Mouse (Mus musculus) T-cell, adult 2 months (primary cell): ENCODE measurements around the gene Hsbp1.

Source experiments
- DNase-seq: peaks from one replicate; pipeline ENCODE4 v3.0.0; 2022; ENCODE audit warnings: low spot score

Gene Hsbp1

DNA sequence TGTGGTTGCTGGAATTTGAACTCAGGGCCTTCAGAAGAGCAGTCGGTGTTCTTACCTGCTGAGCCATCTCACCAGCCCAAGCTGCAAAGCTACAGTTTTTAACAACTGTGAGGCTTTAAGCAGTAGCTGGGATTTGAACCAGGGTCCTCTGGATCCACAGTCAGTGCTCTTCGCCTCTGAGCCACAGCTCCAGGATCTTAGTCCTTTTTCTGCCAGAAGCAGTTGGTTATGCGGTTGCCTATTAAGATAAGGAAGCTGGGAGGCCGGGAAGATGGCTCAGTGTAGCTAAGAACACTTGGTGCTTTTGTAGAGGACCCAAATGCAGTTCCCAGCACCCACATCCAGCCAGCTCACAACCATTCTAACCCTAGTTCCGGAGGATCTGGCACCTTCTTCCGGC, 42.7 kb downstream of the Hsbp1 start:
- DNase-seq, result no peak

DNA sequence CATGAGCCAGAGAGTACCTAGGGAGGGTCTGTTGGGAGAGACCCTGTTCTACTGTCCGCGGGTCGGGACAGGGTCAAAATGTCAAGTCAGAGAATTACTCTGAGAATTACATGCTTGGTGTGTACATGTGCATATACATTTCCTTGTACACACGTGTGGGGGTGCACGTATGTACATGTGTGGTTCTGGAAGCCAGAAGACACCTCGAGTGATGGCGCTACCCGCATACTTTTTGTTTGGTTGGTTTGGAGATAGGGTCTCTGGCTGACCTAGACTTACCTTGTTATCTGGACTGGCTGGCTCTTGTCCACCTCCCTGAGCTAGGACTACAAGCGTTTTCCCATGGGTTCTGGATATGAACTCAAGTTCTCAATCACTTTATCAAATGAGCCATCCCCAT, 49.8 kb downstream of the Hsbp1 start:
- no peak for DNase-seq

DNA sequence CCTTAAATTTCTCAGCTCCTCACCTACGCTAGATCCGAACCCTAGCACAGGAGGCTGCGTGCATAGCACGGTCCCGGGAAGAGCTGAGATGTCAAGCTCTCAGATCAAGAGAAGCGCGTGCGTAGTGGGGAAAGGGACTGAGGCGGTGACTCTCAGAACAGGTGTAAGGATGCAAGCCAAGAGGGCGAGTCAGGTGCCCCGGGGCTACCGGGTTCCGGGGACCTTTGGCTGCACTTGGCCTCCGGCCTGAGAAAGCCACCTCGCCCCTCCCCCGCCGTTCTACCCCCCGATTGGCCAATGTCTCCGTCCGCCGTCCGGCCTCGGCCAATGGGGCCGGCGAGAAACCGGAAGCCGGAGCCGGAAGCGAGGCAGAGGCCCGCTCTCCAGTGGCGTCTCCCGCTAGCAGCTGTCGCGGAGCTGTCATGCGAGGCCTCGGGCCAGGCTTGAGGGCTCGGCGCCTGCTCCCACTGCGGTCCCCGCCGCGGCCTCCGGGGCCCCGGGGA, 50.3 kb downstream of the Hsbp1 start, which contains the start of gene Mlycd:
Gene Mlycd, plus strand, starts transcription at position 355 of the 503 bp plus-strand sequence.
- DNase-seq, result peak; percentile 81

DNA sequence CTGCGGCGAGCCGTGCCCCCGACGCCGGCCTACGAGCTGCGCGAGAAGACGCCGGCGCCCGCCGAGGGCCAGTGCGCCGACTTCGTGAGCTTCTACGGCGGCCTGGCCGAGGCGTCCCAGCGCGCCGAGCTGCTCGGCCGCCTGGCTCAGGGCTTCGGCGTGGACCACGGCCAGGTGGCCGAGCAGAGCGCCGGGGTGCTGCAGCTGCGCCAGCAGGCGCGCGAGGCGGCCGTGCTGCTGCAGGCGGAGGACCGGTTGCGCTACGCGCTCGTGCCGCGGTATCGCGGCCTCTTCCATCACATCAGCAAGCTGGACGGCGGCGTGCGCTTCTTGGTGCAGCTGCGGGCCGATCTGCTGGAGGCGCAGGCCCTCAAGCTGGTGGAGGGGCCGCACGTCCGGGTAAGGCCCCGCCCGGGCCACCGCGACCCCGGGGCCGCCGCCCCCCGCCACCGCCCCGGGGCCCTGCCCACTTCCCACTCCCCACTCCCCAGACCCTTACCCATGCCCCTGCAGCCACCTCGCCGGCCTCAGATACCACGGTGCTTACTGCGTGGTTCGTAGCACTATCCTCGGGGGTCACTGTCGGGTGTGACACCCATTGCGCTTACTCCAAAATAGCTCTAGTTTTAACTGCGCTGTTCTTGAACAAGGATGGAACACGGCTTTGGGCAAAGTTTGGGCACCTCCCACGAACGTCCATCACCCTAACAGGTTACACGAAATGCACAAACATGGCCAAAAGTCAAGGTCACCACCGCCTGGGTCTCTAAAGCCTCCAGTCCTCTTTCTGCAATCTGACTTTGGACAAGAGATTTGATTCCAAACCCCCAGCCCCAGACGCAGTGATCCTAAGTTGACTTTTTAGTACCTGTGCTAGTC, 51.0 kb downstream of the Hsbp1 start:
- DNase-seq, result no peak
